Mouse (Mus musculus) left cerebral cortex, postnatal 25 days (tissue): ENCODE measurements around the gene Rasgef1b. TPM values are rescaled to one million over a fixed set of nuclear protein-coding genes. Genes with fewer than 3 reads are reported as not detected.

Experiments used
- DNase-seq, 2 experiments: peaks; one replicate each; pipeline ENCODE4 v3.0.0; 2022; ENCODE audit warnings: low spot score in 2 of 2, mixed read lengths in 1 of 2
- intact Hi-C: fragments of 180-260 bp; cut with DNase I; formaldehyde crosslinking; loops from one replicate; pipeline ENCODE4 v1.15.1; 2025
- total RNA-seq, 2 experiments: library from RNA; stranded (reverse); gene quantifications; 2 replicates each; pipeline ENCODE4 v1.2.3; 2021

Gene Rasgef1b
- total RNA-seq, 2 experiments from 2014 or later: 73.1 to 92.6 TPM

- DNase-seq: no peak
- intact Hi-C loops: no loop called here
Measured at GRCm38 (mm10) chr5:99617271-99617800, 111.5 kb downstream of the Rasgef1b start.

- intact Hi-C loops: no loop called here
- DNase-seq: peak in 1 of 2 experiments; percentile 27
Measured at GRCm38 (mm10) chr5:99613321-99614118, 115.3 kb downstream of the Rasgef1b start.

GRCm38 (mm10) chr5:99607602-99608001 is 121.3 kb downstream of the Rasgef1b start:
- intact Hi-C loops: no loop called here

GRCm38 (mm10) chr5:99606164-99606858 is 122.6 kb downstream of the Rasgef1b start:
- no peak for DNase-seq
- intact Hi-C loops: no loop called here

More at GRCm38 (mm10) chr5:99607602-99608001, 121.3 kb downstream of the Rasgef1b start:
- no peak for DNase-seq

GRCm38 (mm10) chr5:99602244-99603023 is 126.4 kb downstream of the Rasgef1b start:
- peak in 1 of 2 experiments; percentile 38 for DNase-seq
- intact Hi-C loops: no loop called here

- DNase-seq: no peak
- intact Hi-C loops: loop anchor here (5.0 kb wide), 1 partner anchor 128 kb away; the partner anchor contains the start of gene Rasgef1b
Measured at GRCm38 (mm10) chr5:99599376-99599775, 129.5 kb downstream of the Rasgef1b start.

- intact Hi-C loops: loop anchor here (5.0 kb wide), 1 partner anchor 129 kb away; the partner anchor contains the start of gene Rasgef1b
- peak in 1 of 2 experiments; percentile 69 for DNase-seq
Measured at GRCm38 (mm10) chr5:99598470-99599110, 130.3 kb downstream of the Rasgef1b start.

- DNase-seq: peak in 1 of 2 experiments; percentile 33
- intact Hi-C loops: loop anchor here (5.0 kb wide), 1 partner anchor 130 kb away; the partner anchor contains the start of gene Rasgef1b
Measured at GRCm38 (mm10) chr5:99597701-99598100, 131.2 kb downstream of the Rasgef1b start.

GRCm38 (mm10) chr5:99591348-99591747 is 137.5 kb downstream of the Rasgef1b start:
- intact Hi-C loops: no loop called here
- no peak for DNase-seq

GRCm38 (mm10) chr5:99590539-99590938 is 138.3 kb downstream of the Rasgef1b start:
- intact Hi-C loops: no loop called here
- DNase-seq: no peak

GRCm38 (mm10) chr5:99587994-99588393 is 140.9 kb downstream of the Rasgef1b start:
- intact Hi-C loops: no loop called here
- DNase-seq: peak in 1 of 2 experiments; percentile 64

GRCm38 (mm10) chr5:99587589-99587988 is 141.3 kb downstream of the Rasgef1b start:
- intact Hi-C loops: no loop called here
- no peak for DNase-seq

- intact Hi-C loops: no loop called here
- no peak for DNase-seq
Measured at GRCm38 (mm10) chr5:99586287-99586686, 142.6 kb downstream of the Rasgef1b start.

- intact Hi-C loops: no loop called here
- DNase-seq: no peak
Measured at GRCm38 (mm10) chr5:99585166-99585898, 143.5 kb downstream of the Rasgef1b start.

GRCm38 (mm10) chr5:99584266-99584665 is 144.6 kb downstream of the Rasgef1b start:
- DNase-seq: no peak
- intact Hi-C loops: no loop called here

- no peak for DNase-seq
- intact Hi-C loops: no loop called here
Measured at GRCm38 (mm10) chr5:99582055-99582454, 146.8 kb downstream of the Rasgef1b start.

GRCm38 (mm10) chr5:99578692-99579091 is 150.2 kb downstream of the Rasgef1b start:
- no peak for DNase-seq
- intact Hi-C loops: loop anchor here (2.0 kb wide), 2 partner anchors 330 to 376 kb away; no protein-coding TSS in a partner anchor

GRCm38 (mm10) chr5:99575897-99576296 is 153.0 kb downstream of the Rasgef1b start:
- intact Hi-C loops: no loop called here
- DNase-seq: no peak
